Mouse (Mus musculus) forebrain, embryonic 11.5 days (tissue): ENCODE measurements around the gene Hpcal1. TPM values are rescaled to one million over a fixed set of nuclear protein-coding genes. Genes with fewer than 3 reads are reported as not detected.

Experiments
- ATAC-seq: fragments of 200-750 bp; cut with Nextera tagmentation; replicated peaks from 2 replicates; pipeline ENCODE4 v1.8.0; 2017; ENCODE audit warnings: moderate TSS enrichment; ENCODE audit not compliant: low FRiP score
- DNase-seq: peaks from one replicate; pipeline ENCODE4 v3.0.0-alpha.2; 2017; ENCODE audit warnings: low spot score
- H3K27ac ChIP-seq: fragments of 300-500 bp; sonication (generic); 2 replicates; pipeline ENCODE4 v1.5.1; 2014; ENCODE audit warnings: low read depth, low read length
- H3K27me3 ChIP-seq: fragments of 300-500 bp; sonication (generic); 2 replicates; pipeline ENCODE4 v1.6.1; 2014; ENCODE audit warnings: mild to moderate bottlenecking, low read length, mixed read lengths; ENCODE audit not compliant: control insufficient read depth, insufficient read depth
- H3K36me3 ChIP-seq: fragments of 300-500 bp; sonication (generic); 2 replicates; pipeline ENCODE4 v1.6.1; 2014; ENCODE audit warnings: mild to moderate bottlenecking, low read length, moderate library complexity, mixed read lengths; ENCODE audit not compliant: control insufficient read depth, insufficient read depth
- H3K4me1 ChIP-seq: fragments of 300-500 bp; sonication (generic); replicated peaks from 2 replicates; pipeline ENCODE4 v1.6.1; 2014; ENCODE audit warnings: low read length, mixed read lengths; ENCODE audit not compliant: control insufficient read depth, insufficient read depth
- H3K4me2 ChIP-seq: fragments of 300-500 bp; sonication (generic); 2 replicates; pipeline ENCODE4 v1.6.1; 2014; ENCODE audit warnings: low read depth, mild to moderate bottlenecking, low read length, moderate library complexity, mixed read lengths; ENCODE audit not compliant: severe bottlenecking
- H3K4me3 ChIP-seq: fragments of 300-500 bp; sonication (generic); 2 replicates; pipeline ENCODE4 v1.5.1; 2014; ENCODE audit warnings: low read depth, low read length
- H3K9ac ChIP-seq: fragments of 300-500 bp; sonication (generic); 2 replicates; pipeline ENCODE4 v1.6.1; 2014; ENCODE audit warnings: low read length
- H3K9me3 ChIP-seq: fragments of 300-500 bp; sonication (generic); 2 replicates; pipeline ENCODE4 v1.6.1; 2016; ENCODE audit warnings: low read length, mixed read lengths; ENCODE audit not compliant: control insufficient read depth
- WGBS: fragments of 180-500 bp; shearing (Covaris S2); extraction: QIAGEN DNeasy Blood & Tissue Kit; methylation state at CpG from one replicate; pipeline ENCODE4 v1.1.7; 2014; 5-methylcytosine and 5-hydroxymethylcytosine counted together
- polyA plus RNA-seq: library from polyadenylated mRNA; unstranded; fragments of >200 nt; fragmentation: Nextera tagmentation; extraction: Ambion mirVana; gene quantifications from 2 replicates; pipeline ENCODE4 v1.2.1, GENCODE M21; 2014

Gene Hpcal1
- polyA plus RNA-seq, 1 experiment from 2014 or later: 41.9 TPM

DNA sequence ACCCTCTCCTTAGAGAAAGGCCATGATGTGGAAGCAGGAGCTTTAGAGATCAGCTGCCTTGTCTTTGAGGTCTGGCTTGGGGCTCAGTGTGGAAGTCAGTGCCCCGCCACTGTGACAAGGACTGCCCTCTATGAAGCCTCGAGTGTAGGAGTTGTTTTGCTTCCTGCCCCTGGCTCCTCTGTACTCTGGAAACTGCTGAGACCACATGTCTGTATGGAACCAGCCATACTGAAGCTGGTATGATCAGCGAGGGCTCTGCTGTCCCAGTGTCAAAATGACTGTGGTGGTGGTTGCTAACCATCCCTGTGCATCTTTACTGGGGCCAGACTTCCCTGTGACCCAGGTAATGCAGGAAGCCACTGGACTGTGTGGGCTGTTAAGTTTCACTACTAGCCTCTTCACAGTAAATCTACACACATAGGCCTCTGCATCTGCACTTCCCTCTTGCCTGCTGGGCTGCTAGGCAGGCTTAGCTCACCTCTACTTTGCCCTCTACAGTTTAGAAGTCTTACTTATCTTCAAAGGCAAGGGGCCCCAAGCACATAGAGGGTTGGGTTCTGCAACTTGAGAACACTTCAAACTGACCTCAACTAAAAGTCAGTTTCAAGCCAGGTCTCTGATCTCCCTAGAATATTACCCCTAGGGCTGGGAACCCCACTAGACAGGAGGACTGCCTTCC lies 33.9 kb downstream of the Hpcal1 start:
- Histone ChIP-seq H3K27me3 (no peaks in the 10 kb centered on the region), H3K9me3 (no peaks in the 10 kb centered on the region), H3K36me3 (no peaks in the 10 kb centered on the region), H3K4me2 (no peak overlapping the region), H3K4me1 (peaks cover 11% of the 10 kb centered on the region), H3K4me3 (no peak overlapping the region), H3K27ac (no peak overlapping the region), H3K9ac (no peak overlapping the region)
- WGBS: 73% methylated on average over 3 of the region's 3 CpGs
- DNase-seq: no peak
- ATAC-seq: no peak

DNA sequence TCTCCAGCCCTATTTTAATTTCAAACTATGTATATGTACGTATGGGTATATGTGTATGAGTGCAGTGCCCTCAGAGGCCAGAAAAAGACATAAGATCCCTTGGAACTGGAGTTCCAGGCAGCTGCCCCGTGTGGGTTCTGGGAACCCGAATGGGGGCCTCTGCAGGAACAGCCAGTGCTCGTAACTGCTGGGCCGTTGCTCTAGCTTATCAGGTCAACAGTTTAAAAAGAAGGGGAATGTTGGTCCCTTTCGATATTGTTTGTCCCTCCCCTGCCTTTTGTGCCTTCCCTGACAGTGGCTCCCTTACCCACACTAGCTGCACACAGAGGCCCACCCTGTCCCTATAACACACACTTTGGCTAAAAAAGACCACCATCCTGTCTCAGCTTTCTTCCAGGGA lies 34.9 kb downstream of the Hpcal1 start:
- WGBS: 73% methylated on average over 6 of the region's 6 CpGs
- no peak for ATAC-seq

DNA sequence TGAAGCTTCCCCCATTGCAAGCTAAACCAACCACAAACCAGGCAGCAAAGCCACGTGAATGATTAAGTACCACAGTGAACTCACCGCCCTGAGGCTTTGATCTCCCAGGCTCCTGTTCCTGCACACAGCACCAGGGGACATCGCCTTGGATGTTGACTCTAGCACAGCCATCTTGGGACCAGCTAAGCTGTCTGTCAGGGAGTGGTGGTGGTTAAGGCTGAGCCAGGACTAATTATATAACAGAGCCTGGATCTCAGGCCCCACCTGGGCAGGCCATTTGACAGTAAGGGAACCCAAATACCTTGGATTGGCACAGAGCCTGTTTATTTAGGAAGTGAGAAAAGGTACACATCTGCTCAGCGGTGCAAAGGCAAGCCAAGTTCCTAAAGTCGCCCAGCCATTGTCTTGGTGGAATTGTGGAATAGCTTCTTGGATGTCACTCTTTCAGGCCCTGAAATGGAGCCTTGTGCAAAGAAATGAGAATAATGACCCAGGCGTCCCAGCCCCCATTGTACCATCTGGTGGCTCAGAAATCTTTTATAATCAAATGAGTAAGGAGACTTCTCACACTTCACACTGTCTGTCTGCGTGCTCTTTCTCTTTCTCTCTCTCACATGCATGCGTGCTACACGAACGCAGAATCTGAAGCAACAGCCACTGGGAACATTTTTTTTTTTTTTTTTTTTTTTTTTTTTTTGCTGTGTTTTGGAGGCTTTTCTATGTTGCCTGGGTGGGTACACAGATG lies 36.1 kb downstream of the Hpcal1 start:
- Histone ChIP-seq H3K4me2 (no peak overlapping the region), H3K27me3 (no peaks in the 10 kb centered on the region), H3K36me3 (no peaks in the 10 kb centered on the region), H3K9ac (no peak overlapping the region), H3K9me3 (no peaks in the 10 kb centered on the region), H3K4me1 (peaks cover 11% of the 10 kb centered on the region), H3K4me3 (no peak overlapping the region), H3K27ac (no peak overlapping the region)
- no peak for ATAC-seq
- DNase-seq: no peak
- 67% methylated on average over 10 of the region's 10 CpGs for WGBS

More for the DNA sequence above, 34.9 kb downstream of the Hpcal1 start:
- H3K4me2 ChIP-seq: no peak overlapping the region
- H3K4me1 ChIP-seq: peaks cover 11% of the 10 kb centered on the region
- DNase-seq: no peak
- no peaks in the 10 kb centered on the region for H3K27me3 ChIP-seq
- H3K9me3 ChIP-seq: no peaks in the 10 kb centered on the region
- H3K36me3 ChIP-seq: no peaks in the 10 kb centered on the region
- H3K27ac ChIP-seq: no peak overlapping the region
- H3K9ac ChIP-seq: no peak overlapping the region
- no peak overlapping the region for H3K4me3 ChIP-seq

DNA sequence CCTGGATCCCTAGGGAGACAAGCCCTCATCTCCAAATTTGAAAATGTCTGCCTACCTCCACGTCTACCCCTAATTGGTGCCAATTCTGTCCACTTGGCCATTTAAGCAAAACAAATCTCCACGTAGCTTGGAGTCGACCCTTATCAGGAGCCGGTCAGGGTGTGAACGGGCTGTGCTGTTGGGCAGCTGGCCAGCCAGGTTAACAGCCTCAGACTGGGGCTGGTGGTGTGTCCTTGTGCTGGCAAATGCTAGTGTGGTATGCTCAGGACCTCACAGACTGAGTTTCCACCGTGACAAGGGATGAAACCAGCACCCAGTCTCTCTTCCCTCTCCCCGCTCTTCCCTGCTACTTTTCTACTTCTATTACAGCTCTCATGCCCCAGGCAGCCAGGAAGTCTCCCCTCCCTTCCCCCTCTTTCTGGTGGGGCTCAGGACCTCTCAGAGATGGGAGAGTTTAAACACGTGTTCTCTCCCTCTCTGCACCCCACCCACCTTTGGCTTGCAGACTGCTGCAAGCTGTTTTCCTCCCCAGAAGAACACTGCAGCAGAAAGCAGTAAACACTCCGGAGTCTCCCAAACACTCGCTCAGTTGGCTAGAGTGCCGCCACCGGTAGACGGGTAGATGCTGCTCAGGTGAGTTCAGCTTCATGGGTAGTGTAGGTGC lies 37.2 kb downstream of the Hpcal1 start:
- Histone ChIP-seq H3K4me1 (peaks cover 11% of the 10 kb centered on the region), H3K27me3 (no peaks in the 10 kb centered on the region), H3K9me3 (no peaks in the 10 kb centered on the region), H3K4me2 (no peak overlapping the region), H3K27ac (no peak overlapping the region), H3K4me3 (no peak overlapping the region), H3K9ac (no peak overlapping the region), H3K36me3 (no peaks in the 10 kb centered on the region)
- DNase-seq (no peak), ATAC-seq (no peak)
- WGBS: 78% methylated on average over 13 of the region's 13 CpGs

DNA sequence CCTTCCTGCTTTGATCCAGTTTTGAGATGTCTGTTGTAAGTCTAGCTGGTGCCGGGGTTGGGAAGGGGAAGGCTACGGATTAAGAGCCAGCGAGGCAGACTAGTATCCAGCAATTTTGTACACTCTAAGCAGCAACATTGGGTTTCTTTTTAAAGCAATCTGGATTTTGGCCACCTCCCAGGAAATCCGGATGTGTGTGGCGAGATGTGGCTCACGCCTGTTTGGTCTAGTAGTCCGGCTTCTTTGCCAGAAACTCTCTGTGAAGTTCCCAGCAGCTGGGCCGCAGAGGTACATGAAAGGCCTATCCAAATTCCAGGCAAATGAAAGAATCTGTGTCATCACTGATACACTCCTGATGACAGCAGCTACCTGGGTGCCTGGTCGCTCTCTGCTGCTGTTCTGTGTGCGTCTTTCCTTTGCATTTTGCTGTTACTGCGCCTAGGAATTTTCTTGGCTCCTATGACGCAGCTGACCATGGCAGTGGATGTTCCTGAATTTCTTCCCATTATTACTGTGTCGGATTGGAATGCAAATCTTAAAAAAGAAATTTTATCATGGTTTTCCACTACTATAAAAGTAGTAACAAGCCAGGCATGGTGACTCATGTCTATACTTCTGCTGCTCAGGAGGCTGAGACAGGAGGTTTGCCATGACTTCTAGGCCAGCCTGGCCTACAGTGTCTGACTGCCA lies 38.7 kb downstream of the Hpcal1 start:
- no peak for ATAC-seq
- Histone ChIP-seq H3K27me3 (no peaks in the 10 kb centered on the region), H3K9ac (no peak overlapping the region), H3K4me3 (no peak overlapping the region), H3K36me3 (no peaks in the 10 kb centered on the region), H3K4me1 (peaks cover 11% of the 10 kb centered on the region), H3K4me2 (no peak overlapping the region), H3K27ac (no peak overlapping the region), H3K9me3 (no peaks in the 10 kb centered on the region)
- no peak for DNase-seq
- 92% methylated on average over 13 of the region's 13 CpGs for WGBS

DNA sequence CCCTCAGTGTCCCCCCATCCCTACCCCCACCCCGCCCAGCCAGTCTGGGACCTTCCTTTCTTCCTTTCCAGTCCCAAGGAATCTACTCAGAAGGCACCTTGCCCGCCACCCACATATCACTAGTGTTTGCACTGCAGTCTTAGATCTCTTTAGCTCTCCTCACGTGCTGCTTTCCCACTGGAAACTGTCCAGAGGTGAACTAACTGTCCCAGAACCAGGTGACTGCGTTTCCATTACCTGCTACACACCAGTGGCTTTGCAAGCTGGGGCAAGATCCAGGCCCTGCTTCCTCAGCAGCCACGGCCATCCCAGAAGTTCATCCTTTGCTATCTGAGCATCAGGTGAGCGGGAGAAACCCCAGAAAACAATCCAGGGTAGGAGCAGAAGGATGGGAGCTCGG lies 41.4 kb downstream of the Hpcal1 start:
- 88% methylated on average over 7 of the region's 7 CpGs for WGBS
- no peak overlapping the region for H3K27ac ChIP-seq
- DNase-seq: no peak

DNA sequence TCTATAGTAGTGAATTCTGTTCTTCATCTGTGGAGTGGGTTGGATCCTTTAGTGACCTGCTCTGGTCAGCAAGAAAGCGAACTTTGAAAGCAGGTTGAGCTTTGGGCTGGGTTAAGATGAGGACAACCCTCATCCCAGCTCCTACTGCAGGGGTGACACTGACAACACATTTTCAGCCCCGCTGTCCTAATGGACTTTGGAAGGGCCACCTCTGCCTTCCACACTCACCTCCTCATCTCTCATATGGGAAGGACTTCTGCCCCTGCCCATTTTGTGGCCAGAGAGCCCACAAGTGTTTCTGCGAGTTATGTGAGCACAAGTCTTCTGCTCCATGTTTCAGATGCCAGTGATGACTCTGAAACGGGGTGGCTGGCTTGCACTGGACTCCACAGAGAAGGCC lies 41.9 kb downstream of the Hpcal1 start:
- no peaks in the 10 kb centered on the region for H3K27me3 ChIP-seq

More for the DNA sequence above, 41.4 kb downstream of the Hpcal1 start:
- Histone ChIP-seq H3K4me3 (no peak overlapping the region), H3K36me3 (no peaks in the 10 kb centered on the region), H3K9me3 (no peaks in the 10 kb centered on the region), H3K9ac (no peak overlapping the region), H3K4me1 (peaks cover 2% of the 10 kb centered on the region; the same call in 1 of the 2 replicates), H3K4me2 (no peak overlapping the region), H3K27me3 (no peaks in the 10 kb centered on the region)
- no peak for ATAC-seq

DNA sequence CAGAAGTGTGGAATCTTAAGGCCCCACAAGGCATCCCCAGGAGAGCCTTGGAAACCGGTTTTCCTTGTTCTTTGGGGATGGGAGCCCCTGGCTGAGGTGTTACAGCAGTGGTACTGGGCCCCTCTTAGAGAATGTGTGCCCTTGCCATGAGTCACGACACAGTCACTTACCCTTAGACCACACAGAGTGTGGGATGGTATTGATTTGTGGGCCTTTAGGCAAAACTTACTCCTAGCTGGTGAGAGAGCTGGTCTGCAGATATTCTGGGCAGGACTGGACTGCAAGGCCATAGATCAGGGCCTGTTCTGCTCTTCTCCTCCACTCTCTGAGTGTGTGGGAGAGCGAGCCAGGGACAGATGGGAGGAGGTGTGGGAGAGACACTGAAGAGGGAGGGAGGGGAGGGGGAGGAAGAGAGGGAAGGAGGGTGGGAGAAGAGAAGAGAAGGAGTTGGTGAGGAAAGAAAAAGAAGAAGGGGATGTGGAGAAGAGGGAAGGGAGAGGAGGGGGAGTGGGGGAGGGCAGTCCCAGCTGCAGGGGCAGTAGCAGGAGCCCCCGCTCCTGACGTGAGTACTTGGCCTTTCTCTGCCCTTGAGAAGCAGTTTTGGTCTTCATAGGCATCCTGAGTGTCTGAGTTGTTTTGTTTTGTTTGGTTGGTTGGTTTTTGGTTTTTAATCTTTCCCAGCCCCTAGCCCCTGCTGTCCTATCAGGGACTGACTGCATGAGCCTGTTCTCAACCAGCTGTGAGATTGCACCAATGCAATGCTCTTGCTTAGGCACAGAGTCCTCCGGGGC lies 42.7 kb downstream of the Hpcal1 start:
- Histone ChIP-seq H3K36me3 (no peaks in the 10 kb centered on the region), H3K27ac (no peak overlapping the region), H3K9me3 (no peaks in the 10 kb centered on the region), H3K27me3 (no peaks in the 10 kb centered on the region), H3K4me2 (no peak overlapping the region), H3K4me1 (no peaks in the 10 kb centered on the region), H3K4me3 (no peak overlapping the region), H3K9ac (no peak overlapping the region)
- WGBS: 68% methylated on average over 6 of the region's 6 CpGs
- no peak for ATAC-seq
- DNase-seq: no peak

More for the DNA sequence above, 41.9 kb downstream of the Hpcal1 start:
- no peaks in the 10 kb centered on the region for H3K9me3 ChIP-seq
- no peak overlapping the region for H3K4me2 ChIP-seq
- H3K27ac ChIP-seq: no peak overlapping the region
- no peak for DNase-seq
- no peaks in the 10 kb centered on the region for H3K36me3 ChIP-seq
- 90% methylated on average over 4 of the region's 4 CpGs for WGBS
- no peak for ATAC-seq
- peaks cover 2% of the 10 kb centered on the region; the same call in 1 of the 2 replicates for H3K4me1 ChIP-seq
- H3K4me3 ChIP-seq: no peak overlapping the region
- no peak overlapping the region for H3K9ac ChIP-seq
